Mouse (Mus musculus): Measurements from ENCODE around the gene Myo3a.
"Not testable (repeated sequence)": the region's sequence is repeated elsewhere in the genome, so short reads cannot be mapped to it uniquely, and the experiment has no call there.

Myo3a gene

DNA sequence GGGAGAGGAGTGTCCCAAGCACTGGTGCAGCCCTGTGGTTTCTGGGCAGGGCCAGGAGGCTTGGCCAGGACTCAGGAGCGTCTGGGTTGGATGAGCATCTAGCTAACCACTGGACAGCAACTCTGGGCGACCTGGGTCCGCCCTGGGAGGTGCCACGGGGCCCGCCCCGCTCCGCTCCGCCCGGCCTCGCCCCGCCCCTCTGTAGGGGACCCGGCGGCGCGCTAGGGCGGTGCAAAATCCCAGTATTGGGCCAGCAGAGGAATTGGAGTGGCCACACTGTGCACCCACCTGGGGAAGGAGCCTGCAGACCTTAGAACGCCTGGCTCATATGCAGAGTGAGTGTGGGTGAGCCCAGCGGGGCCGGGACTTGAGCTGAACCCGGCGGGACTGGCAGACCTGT is at the start of gene Myo3a:
Myo3a (plus strand) TSS at position 196 of the 400 bp plus-strand sequence.
- CTCF ChIA-PET = no interaction called here

DNA sequence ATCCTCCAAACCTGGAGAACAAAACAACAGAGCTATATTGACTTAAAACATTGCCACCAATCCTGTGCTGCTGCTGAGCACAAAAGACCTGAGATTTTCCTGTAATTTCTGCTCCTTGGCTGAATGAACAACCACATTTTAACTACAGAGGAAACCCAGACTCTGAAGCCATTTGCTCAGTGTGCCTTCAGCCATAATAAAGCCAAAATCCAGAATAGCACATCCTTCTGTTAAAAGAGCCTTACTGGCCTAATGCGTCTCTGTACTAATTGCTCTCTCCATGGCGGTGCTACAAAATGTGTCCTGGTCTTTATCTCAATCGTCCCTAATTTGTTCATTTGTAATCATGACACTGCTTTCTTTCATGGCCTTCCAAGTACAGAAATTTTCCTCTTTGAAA is 23.2 kb downstream of the Myo3a start:
- CTCF ChIA-PET = no interaction called here

DNA sequence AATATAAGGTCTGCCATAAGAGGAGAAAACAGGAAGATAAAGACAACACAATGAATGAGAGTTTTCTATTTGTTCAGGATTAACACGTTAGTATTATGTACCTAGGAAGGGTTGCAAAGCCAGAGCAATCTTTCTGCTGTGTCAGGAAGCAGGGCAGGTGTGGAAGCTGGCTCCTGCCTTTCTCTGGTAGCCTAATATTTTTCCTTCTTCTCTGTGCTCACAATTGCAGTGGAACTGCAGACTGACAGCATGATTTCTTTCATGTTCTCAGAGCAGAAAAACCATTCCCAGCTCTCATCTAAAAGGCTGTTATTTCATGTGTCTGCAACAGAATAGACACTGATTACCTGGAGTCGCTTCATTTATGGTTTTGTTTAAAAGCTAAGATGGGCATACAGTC is 23.7 kb downstream of the Myo3a start:
- CTCF ChIA-PET = no interaction called here

DNA sequence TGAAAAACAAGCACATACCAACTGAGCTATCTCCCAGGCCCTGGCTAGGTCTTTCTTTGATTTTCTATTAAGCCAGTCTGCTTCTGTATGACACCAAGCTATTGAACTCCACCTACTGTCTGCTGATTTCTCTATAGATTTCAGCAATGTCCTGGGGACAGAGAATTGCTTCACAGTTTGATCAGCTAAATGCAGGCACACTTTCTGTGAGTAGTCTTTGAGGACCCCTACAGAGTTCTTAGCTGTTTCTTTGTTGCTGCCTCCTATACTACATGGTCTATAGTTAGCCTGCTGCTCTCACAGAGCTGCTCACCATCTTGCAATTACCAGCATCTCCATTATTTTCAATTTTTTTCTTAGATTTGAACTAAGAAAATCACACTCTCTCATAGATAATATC is 28.3 kb downstream of the Myo3a start:
- CTCF ChIA-PET = no interaction called here

DNA sequence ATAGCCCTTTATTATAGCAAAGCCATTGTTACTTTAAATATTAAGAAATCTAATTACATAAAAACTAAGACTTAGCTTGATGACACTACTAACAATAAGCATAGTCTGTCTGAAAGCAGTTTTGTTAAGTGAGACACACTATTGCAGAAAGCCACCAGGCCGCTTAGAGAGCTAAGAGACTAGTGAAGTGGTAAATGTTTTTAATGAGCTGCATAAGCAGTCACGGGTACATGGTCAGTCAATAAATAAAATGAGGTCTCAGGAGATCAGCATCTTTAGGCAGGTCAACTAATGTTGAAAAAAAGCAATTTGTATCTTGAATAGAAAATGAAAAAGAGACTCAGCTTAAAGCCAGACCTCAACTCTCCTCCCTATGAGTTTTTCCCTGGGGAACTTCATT is 44.3 kb downstream of the Myo3a start:
- CTCF ChIA-PET = no interaction called here

DNA sequence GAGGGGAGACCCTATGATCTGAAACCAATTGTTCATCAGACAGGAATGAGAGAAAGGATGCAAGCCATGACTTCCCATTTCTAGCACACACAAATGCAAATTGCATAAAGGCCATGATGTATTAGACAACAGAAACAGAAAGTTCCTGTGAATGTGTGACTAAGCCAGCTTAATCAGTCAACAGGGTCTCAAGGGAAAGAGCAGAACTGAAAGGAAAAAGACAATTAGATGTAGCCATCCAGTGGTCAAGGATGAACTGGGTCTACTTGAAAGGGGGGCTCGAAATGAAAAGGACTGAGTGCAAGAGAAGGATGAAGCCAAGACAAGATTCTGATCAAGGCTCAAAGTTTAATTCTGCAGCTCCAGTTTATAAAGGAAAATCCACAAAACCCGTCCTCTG is 58.1 kb downstream of the Myo3a start:
- CTCF ChIA-PET = no interaction called here

DNA sequence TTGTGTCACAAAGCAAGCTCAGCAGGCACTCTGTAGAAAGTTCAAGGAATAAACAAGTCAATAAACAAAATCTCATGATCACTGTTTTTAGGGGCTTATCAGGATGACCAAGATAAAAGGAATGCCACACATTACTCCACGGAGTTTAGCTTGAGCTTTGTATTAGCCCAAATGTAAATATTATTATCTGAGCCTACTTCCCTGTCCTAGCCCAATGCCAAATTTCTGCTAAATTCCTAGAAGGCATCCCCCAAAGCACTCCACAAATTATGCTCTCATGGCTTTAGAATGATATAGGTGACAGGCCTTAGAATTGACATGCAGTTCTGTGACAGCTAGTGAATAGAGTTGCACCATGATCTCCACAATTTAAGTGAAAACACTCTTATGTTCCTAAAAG is 58.5 kb downstream of the Myo3a start:
- CTCF ChIA-PET = no interaction called here

DNA sequence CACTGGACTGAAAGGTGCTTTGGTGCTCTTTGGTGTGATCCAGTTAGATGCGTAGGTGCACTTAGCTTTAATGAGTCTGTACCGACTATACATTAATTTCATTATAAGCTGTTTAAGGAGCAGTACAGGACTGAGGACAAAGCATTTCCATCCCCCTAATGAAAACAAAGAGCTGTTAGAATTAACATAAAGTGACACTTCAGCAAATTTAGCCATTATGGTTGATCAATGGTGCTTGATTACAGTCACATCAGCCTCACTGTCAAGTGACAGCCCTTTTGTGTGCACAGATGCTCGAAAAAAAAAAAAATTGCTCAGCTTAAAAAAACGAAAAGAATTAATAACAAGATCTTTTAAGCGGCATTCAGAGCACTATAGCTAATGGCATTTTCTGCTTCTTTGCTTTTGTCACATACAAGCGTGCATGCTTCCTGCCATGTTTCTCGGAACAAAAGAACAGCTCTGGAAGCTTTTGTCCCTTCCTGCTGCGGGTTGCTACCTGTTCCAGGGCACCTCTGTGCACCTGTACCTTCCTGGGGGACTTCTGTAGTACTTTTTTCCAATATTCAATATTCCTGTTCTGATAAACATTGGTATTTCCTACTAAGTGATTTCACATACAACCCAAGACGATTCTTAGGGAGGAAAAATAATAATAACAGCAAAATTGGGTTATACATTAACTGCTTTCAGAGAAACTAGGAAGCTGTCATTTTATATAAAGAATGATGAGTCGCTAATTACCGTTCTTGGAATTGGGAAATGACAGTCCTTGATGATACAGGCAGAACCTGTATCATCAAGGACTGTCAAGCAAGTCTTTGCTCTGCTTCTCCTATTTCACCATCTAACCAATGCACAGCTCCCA is 66.5 kb downstream of the Myo3a start:
- CTCF ChIA-PET = no interaction called here

DNA sequence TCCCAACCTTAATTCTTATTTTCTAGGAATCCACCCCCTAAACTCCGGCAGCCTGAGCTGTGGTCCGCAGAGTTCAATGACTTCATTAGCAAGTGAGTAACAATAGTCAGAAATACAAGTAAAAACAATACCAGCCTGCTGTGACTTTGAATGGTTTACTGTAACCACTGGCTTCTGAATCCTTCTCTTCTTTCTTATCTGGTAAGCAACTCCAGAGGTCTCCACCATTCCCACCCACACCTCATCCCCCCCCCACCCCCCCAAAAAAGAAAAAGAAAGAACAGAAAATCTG is 67.1 kb downstream of the Myo3a start:
- CTCF ChIA-PET = no interaction called here

DNA sequence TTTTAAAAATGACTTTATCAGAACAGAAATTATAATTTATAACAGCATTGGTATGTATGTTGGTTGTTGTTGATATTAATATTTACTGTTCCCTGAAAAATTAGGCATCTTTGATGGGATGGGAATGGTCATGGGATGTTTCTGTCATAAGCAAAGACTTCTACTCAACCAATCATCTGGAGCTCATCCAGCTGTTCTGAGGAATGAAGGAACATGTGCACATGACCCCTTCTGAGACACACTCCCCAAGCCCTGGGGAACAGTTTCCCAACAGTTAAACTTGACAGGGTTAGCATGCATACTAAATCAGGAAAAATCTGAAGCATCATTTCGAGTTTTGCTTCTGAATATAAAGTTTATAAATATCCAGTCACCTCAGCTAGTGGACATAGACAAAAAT is 70.6 kb downstream of the Myo3a start:
- CTCF ChIA-PET = no interaction called here

DNA sequence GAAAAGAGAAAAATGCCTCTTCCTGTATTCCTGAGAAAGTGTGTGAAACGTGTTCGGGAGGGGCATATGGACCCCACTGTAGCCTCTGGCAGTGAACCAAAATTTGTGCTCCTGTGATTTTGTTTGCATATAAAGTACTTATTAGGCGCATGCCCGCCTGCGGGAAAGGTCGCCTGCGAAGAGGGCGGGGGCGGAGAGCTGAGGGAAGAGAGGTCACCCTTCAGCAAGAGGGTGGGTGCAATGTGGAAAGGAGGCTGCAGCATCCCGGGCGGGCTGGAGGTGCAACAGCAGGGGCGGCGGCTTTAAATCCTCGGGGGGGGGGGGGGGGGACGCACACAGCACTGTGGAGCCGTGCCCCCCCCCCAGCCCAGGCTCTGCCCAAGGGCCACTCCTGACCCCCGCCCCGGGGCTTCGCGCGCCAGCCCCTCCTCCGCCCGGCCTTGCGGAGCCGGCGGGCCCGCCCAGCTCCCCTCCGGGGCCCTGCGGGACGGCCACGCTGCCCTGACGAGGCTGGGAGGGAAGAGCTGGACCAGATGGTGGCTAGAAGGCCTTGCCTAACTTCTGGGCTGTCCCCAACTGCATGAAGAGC is 111.1 kb downstream of the Myo3a start:
- CTCF ChIA-PET = no interaction called here

DNA sequence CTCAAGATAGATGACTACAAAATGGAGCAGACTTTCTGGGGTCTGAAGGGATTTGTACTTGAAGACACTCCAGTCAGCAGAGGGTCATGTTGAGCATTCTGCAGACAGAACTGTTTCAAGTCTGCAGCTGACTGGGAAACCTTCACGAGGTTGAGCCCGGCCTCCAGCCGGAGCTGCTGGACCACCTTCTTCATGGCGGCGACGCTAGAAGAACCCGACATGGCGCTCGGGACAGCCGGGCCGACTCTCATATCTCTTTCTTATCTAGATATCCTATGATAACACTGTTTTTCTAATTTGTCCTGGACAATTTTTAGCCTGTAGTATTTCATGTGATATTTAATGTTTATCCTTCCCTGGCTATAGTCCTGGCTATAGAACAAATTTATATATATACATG is 183.2 kb downstream of the Myo3a start:
- CTCF ChIA-PET = not testable (repeated sequence)

DNA sequence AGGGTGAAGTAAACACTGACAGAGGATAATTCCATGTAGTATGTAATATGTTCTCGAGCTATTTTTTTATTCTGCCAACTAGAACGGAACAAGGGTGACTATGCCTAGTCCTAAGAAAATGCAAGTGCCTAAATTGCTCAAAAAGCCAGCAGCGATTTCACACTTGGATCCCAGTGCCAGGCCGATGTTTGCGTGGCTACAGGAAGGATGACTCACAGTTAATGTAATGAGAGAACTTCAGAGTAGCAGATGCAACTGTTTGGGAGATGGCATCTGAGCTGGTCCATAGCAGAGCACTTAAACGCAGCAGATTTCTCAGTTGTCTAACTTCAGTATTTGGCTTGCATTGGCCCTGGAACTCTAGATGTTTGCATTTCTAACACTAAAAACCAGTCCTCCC is 321.1 kb downstream of the Myo3a start:
- CTCF ChIA-PET = no interaction called here

DNA sequence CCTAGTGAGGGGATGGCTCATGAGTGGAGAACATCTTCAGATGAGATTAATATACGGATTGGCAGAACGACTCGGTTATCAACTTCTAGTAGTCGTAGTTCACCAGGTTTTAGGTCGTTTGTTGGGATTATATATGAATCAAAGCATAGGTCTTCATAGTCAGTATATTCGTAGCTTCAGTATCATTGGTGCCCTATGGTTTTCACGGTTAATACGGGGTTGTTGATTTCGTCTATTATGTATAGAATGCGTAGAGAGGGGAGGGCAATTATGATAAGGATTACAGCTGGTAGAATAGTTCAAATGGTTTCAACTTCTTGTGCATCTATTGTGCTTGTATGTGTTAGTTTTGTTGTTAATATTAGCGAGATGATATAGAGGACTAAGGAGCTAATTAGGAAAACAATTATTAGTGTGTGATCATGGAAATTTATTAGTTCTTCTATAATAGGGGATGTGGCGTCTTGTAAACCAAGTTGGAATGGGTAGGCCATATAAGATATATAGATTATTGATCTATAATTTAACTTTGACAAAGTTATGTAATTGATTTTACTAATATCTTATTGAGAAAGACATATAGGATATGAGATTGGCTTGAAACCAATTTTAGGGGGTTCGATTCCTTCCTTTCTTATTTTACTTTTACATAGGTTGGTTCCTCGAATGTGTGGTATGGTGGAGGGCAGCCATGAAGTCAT is 360.3 kb downstream of the Myo3a start:
- CTCF ChIA-PET = not testable (repeated sequence)

DNA sequence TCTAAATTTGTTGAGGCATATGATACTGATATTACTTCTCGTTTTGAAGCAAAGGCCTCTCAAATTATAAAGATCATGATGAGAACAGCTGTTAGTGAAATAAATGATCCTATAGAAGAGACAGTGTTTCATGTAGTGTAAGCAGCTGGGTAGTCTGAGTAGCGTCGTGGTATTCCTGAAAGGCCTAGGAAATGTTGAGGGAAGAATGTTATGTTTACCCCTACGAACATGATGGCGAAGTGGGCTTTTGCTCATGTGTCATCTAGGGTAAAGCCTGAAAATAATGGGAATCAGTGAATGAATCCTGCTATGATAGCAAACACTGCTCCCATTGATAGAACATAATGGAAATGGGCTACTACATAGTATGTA is 360.9 kb downstream of the Myo3a start:
- CTCF ChIA-PET = not testable (repeated sequence)

DNA sequence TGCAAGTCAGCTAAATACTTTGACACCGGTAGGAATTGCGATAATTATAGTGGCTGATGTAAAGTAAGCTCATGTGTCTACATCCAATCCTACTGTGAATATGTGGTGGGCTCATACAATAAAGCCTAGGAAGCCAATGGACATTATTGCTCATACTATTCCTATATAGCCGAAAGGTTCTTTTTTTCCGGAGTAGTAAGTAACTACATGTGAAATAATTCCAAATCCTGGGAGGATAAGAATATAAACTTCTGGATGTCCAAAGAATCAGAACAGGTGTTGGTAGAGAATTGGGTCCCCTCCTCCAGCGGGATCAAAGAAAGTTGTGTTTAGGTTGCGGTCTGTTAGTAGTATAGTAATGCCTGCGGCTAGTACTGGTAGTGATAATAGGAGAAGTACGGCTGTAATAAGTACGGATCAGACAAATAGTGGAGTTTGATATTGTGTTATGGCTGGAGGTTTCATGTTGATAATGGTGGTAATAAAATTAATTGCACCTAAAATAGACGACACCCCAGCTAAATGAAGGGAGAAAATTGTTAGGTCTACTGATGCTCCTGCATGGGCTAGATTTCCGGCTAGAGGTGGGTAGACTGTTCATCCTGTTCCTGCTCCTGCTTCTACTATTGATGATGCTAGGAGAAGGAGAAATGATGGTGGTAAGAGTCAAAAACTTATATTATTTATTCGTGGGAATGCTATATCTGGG is 361.5 kb downstream of the Myo3a start:
- CTCF ChIA-PET = not testable (repeated sequence)

DNA sequence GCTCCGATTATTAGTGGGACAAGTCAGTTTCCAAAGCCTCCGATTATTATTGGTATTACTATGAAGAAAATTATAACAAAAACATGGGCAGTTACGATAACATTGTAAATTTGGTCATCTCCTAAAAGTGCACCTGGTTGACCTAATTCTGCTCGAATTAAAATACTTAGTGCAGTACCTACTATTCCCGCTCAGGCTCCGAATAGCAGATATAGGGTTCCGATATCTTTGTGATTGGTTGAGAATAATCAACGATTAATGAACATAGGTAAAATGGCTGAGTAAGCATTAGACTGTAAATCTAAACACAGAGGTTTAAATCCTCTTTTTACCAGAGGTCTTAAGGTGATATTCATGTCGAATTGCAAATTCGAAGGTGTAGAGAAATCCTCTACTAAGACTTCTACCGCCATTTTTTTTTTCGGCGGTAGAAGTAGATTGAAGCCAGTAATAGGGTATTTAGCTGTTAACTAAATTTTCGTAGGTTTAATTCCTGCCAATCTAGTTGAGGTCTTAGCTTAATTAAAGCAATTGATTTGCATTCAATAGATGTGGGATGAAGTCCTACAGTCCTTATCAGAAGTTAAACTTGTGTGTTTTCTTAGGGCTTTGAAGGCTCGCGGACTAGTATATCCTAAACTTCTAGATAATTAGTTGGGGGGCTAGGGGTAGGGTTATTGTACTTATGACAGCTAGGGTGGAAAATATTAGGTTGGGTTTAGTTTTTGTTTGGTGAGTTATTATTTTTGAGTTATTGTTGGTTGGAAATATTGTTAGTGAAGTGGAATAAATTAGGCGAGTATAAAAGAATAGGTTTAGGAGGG is 362.3 kb downstream of the Myo3a start:
- CTCF ChIA-PET = not testable (repeated sequence)

DNA sequence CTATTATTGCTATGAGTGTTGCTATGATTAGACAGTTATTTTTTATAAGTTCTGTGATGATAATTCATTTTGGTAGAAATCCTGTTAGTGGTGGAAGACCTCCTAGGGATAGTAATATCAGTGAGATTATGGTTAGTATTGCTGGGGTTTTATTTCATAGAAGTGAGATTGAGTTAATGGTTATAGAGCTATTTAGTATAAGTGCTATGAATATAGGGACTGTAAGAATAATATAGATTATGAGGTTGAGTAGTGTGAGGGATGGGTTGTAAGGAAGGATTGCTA is 362.8 kb downstream of the Myo3a start:
- CTCF ChIA-PET = no interaction called here

DNA sequence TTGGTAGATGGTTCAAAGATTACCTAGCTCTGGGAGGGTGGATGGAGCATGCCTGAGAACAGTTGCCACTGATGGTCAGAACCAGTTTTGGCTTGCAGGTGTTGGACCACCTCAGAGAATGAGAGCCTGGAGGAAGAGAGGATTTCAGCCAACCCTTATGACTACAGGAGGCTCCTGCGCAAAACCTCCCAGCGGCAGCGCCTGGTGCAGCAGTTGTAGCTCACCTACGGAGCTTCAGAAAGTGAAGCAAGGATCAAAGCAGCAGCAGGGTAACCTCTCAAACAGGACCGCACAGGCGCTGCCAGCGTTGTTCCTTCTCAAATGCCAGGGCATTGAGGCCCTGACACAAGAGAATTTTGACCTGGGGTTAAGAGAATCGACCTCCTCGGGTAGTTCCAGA is 390.6 kb downstream of the Myo3a start:
- CTCF ChIA-PET = no interaction called here

DNA sequence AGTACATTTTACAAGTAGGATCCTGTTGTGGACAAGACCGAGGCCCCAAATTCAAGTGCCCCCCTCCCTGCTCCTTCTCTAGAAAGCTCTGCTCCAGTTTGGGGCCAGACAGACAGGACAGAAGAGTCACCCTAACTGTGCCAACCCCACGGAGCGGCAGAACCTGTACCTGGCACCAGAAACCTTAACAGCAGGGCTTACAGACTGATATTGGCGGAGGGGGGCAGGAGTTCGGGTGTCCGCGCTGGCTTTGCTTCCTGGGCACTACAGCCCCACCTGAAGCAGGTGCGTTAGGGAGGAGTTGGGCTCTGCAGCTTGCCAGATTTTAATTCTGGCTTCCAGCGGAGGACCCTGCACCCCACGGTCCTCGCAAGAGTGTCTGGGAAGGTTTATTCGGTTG is 392.1 kb downstream of the Myo3a start:
- CTCF ChIA-PET = no interaction called here

DNA sequence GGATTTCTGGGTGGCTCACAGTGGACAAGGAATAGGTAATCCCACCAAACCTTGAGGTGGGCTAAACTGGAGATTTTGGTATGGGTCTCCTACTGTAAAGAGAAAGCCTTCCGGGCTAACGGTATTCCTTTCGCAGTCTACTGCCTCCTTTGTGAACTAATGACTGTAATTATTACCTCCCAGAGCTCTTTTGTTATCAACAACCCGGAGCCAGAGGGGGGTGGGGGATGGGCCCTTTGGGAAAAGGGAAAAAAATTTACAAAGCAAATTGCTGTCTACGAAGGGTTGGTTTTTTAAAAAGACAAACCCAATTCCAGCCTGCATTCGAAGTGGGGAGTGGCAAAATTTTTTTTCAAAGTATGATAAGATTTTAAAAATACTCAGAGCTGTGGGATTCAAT is 392.7 kb downstream of the Myo3a start:
- CTCF ChIA-PET = no interaction called here

DNA sequence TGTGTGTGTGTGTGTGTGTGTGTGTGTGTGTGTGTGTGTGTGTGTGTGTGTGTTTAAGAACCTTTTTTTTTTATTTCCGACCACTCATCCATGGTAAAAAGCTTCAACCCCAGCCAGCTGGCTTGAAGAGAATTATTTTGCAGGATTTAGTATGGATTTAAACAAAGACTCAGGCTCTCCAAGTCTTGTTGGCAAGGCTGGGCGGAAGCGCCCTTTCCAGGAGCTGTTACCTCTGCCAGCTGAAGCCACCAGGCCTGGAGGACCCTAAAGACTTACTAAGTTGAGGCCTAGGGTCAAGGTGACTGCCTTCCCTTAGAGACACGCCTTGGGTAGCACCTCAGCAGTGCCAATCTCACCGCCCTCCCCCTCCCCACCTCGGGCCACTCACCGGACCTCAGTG is 393.2 kb downstream of the Myo3a start:
- CTCF ChIA-PET = no interaction called here
